Mouse (Mus musculus) right cerebral cortex, postnatal 25 days (tissue): Measurements from ENCODE around the gene Fhl2.

Experiments
- DNase-seq: peaks from one replicate; pipeline ENCODE4 v3.0.0; 2022

Fhl2 gene

GRCm38 (mm10) chr1:43094206-43094605 is 102.6 kb downstream of the Fhl2 start:
- no peak for DNase-seq

- DNase-seq, result peak; percentile 85
These were observed 104.4 kb downstream of the Fhl2 start for GRCm38 (mm10) chr1:43092056-43093015.

- no peak for DNase-seq
These were observed 105.3 kb downstream of the Fhl2 start for GRCm38 (mm10) chr1:43091306-43092055.

- DNase-seq, result no peak
These were observed 106.4 kb downstream of the Fhl2 start for GRCm38 (mm10) chr1:43090418-43090817.

- DNase-seq, result no peak
These were observed 113.8 kb downstream of the Fhl2 start for GRCm38 (mm10) chr1:43082946-43083345.

GRCm38 (mm10) chr1:43078124-43078523 is 118.7 kb downstream of the Fhl2 start:
- no peak for DNase-seq

- no peak for DNase-seq
These were observed 122.0 kb downstream of the Fhl2 start for GRCm38 (mm10) chr1:43074791-43075190.
